Mouse (Mus musculus): ENCODE results near the gene Rps3.

Gene Rps3

GRCm38 (mm10) chr7:99436530-99436929, 47.0 kb downstream of the Rps3 start:
- DNase-seq = no peak

GRCm38 (mm10) chr7:99434672-99435250, 48.8 kb downstream of the Rps3 start:
- no peak for DNase-seq

GRCm38 (mm10) chr7:99432863-99433262, 50.7 kb downstream of the Rps3 start:
- DNase-seq = no peak

GRCm38 (mm10) chr7:99432248-99432647, 51.3 kb downstream of the Rps3 start:
- DNase-seq = no peak

- DNase-seq = no peak
Observed at GRCm38 (mm10) chr7:99430246-99430645, 53.3 kb downstream of the Rps3 start.

GRCm38 (mm10) chr7:99429786-99430185, 53.8 kb downstream of the Rps3 start:
- DNase-seq = no peak

GRCm38 (mm10) chr7:99428836-99429235, 54.7 kb downstream of the Rps3 start:
- DNase-seq = no peak

GRCm38 (mm10) chr7:99427987-99428386, 55.6 kb downstream of the Rps3 start:
- no peak for DNase-seq

Measured in kidney, postnatal 14 days (tissue).